Mouse (Mus musculus) E14TG2a.4 (cell line): ENCODE results near the gene Rem1.

Source experiments
- CTCF ChIP-seq: conservative IDR thresholded peaks from 2 replicates; pipeline ENCODE4 v1.5.1; 2014; ENCODE audit warnings: low read length
- NANOG ChIP-seq: IDR thresholded peaks from 2 replicates; pipeline ENCODE4 v1.6.1; 2014; ENCODE audit warnings: borderline replicate concordance, low read length, mixed read lengths

DNA sequence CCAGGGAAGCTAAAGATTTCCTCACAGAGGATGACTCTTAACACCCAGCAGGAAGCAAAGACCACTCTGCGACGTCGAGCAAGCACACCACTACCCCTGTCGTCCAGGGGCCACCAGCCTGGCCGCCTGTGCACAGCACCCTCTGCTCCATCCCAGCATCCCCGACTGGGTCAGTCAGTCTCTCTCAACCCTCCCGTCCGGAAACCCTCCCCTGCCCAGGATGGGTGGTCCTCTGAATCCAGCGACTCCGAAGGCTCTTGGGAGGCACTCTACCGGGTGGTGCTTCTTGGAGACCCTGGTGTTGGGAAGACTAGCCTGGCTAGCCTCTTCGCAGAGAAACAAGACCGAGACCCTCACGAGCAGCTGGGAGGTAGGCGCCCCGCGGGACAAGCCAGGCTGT, 1.3 kb downstream of the Rem1 start:
- TF ChIP-seq CTCF (no peak), NANOG (no peak)
